Mouse (Mus musculus) heart, embryonic 11.5 days (tissue): Measurements from ENCODE around the gene En1. TPM values are rescaled to one million over a fixed set of nuclear protein-coding genes. Genes with fewer than 3 reads are reported as not detected.
A peak's percentile ranks its signal among the peaks of the same experiment; 100 is the strongest.

Source experiments
- ATAC-seq: fragments of 200-750 bp; cut with Nextera tagmentation; replicated peaks from 2 replicates; pipeline ENCODE4 v1.8.0; 2017; ENCODE audit warnings: moderate library complexity; ENCODE audit not compliant: insufficient number of reproducible peaks, low FRiP score, low TSS enrichment
- H3K27ac ChIP-seq: fragments of 300-500 bp; sonication (generic); 2 replicates; pipeline ENCODE4 v1.5.1; 2014; ENCODE audit warnings: mild to moderate bottlenecking, low read depth, low read length
- H3K27me3 ChIP-seq: fragments of 300-500 bp; sonication (generic); 2 replicates; pipeline ENCODE4 v1.6.1; 2014; ENCODE audit warnings: mild to moderate bottlenecking, low read length, mixed read lengths; ENCODE audit not compliant: control insufficient read depth, insufficient read depth
- H3K36me3 ChIP-seq: fragments of 300-500 bp; sonication (generic); 2 replicates; pipeline ENCODE4 v1.6.1; 2014; ENCODE audit warnings: mild to moderate bottlenecking, low read length, moderate library complexity, mixed read lengths; ENCODE audit not compliant: control insufficient read depth, insufficient read depth
- H3K4me1 ChIP-seq: fragments of 300-500 bp; sonication (generic); 2 replicates; pipeline ENCODE4 v1.6.1; 2014; ENCODE audit warnings: low read length; ENCODE audit not compliant: control insufficient read depth, insufficient read depth
- H3K4me2 ChIP-seq: fragments of 300-500 bp; sonication (generic); 2 replicates; pipeline ENCODE4 v1.6.1; 2014; ENCODE audit warnings: mild to moderate bottlenecking, moderate library complexity
- H3K4me3 ChIP-seq: fragments of 300-500 bp; sonication (generic); 2 replicates; pipeline ENCODE4 v1.5.1; 2014; ENCODE audit warnings: low read depth, low read length
- H3K9ac ChIP-seq: fragments of 300-500 bp; sonication (generic); 2 replicates; pipeline ENCODE4 v1.6.1; 2014; ENCODE audit warnings: mild to moderate bottlenecking, low read depth, low read length, moderate library complexity
- H3K9me3 ChIP-seq: fragments of 300-500 bp; sonication (generic); replicated peaks from 2 replicates; pipeline ENCODE4 v1.6.1; 2016; ENCODE audit warnings: low read length; ENCODE audit not compliant: control insufficient read depth
- WGBS: fragments of 180-500 bp; shearing (Covaris S2); extraction: QIAGEN DNeasy Blood & Tissue Kit; methylation state at CpG from one replicate; pipeline ENCODE4 v1.1.7; 2014; ENCODE audit not compliant: insufficient replicate concordance; 5-methylcytosine and 5-hydroxymethylcytosine counted together
- polyA plus RNA-seq: library from polyadenylated mRNA; unstranded; fragments of >200 nt; fragmentation: Nextera tagmentation; extraction: Ambion mirVana; gene quantifications from 2 replicates; pipeline ENCODE4 v1.2.1, GENCODE M21; 2014

En1 gene
- polyA plus RNA-seq, 1 experiment from 2014 or later, result not detected

DNA sequence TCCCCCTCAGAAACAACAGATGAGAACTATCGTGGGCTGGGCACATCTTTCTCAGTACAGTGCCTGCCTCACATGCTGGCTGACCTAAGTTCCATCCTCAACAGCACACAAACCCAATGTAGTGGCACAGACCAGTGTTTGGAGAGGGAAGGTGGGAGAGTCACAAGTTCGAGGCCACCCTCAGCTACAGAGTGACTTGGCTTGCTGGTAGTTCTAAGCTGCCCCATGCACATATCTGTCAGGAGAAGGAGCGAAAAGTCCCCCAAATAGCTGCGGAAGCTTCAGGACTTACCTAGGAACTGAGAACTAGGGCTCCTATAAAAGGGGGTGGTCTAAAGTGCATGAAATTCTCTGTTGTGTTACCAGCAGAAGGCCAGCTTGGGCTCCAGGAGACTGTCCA is 14.3 kb upstream of the En1 start:
- WGBS, result 73% methylated on average over 4 of the region's 4 CpGs
- no peaks in the 10 kb centered on the region for H3K4me1 ChIP-seq
- no peak for ATAC-seq
- no peaks in the 10 kb centered on the region for H3K9me3 ChIP-seq
- H3K27me3 ChIP-seq, result peaks cover 34% of the 10 kb centered on the region
- H3K4me3 ChIP-seq, result no peak overlapping the region
- H3K9ac ChIP-seq, result no peak overlapping the region
- H3K27ac ChIP-seq, result no peak overlapping the region
- H3K36me3 ChIP-seq, result no peaks in the 10 kb centered on the region
- no peak overlapping the region for H3K4me2 ChIP-seq

DNA sequence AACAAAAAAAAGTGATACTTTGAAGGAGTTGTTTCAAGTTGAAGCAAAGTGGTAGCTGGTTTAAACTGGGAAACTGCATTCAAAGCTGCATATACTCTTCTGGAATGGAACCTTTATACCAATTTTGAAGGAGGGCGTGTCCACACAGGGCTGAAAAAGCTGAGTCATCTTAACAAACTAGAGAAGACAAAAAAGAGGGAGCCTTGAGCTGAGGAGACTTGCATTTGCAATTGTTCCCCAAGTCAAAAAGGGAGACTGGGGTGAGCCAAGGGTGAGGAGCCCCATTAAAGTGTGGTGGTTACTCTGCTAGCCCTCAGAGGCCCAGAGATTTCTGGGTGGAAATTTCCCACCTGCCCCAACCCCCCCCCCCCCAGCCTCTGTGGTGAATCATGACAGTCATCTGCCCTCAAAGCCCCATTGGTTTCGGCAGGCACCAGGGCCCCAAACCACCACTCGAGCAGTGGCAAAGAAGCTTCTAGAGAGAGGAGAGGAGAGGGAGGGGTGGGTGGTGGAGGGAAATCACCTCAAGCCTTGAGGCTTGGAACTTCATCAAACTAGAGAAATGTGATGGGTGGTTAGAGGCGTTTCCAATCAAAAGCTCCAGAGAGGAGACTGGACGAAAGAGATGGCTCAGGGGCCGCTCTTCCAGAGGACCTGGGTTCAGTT is 13.7 kb upstream of the En1 start:
- Histone ChIP-seq H3K36me3 (no peaks in the 10 kb centered on the region), H3K4me2 (no peak overlapping the region), H3K4me3 (no peak overlapping the region), H3K4me1 (no peaks in the 10 kb centered on the region), H3K27ac (no peak overlapping the region), H3K27me3 (peaks cover 40% of the 10 kb centered on the region), H3K9me3 (no peaks in the 10 kb centered on the region), H3K9ac (no peak overlapping the region)
- no peak for ATAC-seq
- WGBS, result 72% methylated on average over 6 of the region's 6 CpGs

DNA sequence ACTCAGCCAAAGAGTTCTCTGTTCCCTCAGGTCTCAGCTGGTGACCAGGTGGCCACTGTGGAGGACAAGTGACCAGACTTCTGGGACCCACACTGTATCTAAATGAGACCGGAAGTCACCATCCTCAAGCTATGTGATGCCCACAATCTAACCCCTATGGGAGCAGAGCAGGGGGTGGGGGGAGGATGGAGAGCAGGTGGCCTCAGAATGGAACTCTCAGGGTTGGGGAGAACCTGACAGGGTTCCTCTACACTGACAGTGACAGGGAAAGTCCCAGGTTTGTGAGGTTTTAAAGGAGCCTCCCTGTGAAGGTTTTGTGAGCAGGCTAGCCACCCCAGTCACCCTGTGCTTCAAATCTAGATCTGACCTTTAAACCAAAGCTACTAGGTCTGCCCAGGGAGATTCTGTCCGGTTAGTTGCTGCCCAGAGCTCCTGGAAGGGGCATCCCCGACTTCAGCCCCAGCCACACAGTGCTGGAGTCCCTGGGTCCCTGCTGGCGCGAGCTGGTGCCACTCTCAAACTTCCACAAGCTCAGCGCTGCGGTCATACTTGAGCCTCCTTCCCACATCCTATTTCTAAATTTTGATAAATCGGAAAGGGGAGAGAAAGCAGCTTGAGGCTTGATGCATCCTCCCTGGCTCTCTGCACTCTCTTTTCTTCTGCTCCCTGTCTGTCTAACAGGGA is 8.8 kb upstream of the En1 start:
- Histone ChIP-seq H3K36me3 (no peaks in the 10 kb centered on the region), H3K27me3 (peaks cover 78% of the 10 kb centered on the region), H3K9ac (no peak overlapping the region), H3K27ac (no peak overlapping the region), H3K4me1 (no peaks in the 10 kb centered on the region), H3K4me2 (no peak overlapping the region), H3K4me3 (no peak overlapping the region), H3K9me3 (no peaks in the 10 kb centered on the region)
- no peak for ATAC-seq
- WGBS, result 15% methylated on average over 8 of the region's 8 CpGs

DNA sequence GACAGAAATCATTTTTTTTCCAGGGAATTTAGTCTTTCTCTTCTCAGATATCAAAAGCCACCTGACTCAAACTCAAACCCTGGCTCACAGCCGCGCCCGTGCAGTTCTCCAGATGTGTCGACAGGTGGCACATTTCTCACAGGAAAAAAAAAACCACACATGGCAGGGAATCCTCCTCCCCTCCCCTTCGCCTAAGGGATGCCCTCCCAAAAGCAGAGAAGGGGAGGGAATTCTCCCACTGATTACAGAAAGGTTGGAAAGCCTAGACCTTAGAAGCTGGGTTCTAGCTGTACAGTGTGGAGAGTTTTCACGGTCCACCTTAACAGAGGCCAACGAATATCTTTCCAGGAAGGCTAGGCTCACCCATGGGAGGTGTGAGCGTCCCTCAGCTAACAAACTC is 7.6 kb upstream of the En1 start:
- Histone ChIP-seq H3K4me1 (no peaks in the 10 kb centered on the region), H3K27ac (no peak overlapping the region), H3K36me3 (no peaks in the 10 kb centered on the region), H3K9me3 (no peaks in the 10 kb centered on the region), H3K4me3 (no peak overlapping the region), H3K9ac (no peak overlapping the region), H3K4me2 (no peak overlapping the region), H3K27me3 (peaks cover 90% of the 10 kb centered on the region)
- no peak for ATAC-seq
- 2% methylated on average over 8 of the region's 8 CpGs for WGBS

DNA sequence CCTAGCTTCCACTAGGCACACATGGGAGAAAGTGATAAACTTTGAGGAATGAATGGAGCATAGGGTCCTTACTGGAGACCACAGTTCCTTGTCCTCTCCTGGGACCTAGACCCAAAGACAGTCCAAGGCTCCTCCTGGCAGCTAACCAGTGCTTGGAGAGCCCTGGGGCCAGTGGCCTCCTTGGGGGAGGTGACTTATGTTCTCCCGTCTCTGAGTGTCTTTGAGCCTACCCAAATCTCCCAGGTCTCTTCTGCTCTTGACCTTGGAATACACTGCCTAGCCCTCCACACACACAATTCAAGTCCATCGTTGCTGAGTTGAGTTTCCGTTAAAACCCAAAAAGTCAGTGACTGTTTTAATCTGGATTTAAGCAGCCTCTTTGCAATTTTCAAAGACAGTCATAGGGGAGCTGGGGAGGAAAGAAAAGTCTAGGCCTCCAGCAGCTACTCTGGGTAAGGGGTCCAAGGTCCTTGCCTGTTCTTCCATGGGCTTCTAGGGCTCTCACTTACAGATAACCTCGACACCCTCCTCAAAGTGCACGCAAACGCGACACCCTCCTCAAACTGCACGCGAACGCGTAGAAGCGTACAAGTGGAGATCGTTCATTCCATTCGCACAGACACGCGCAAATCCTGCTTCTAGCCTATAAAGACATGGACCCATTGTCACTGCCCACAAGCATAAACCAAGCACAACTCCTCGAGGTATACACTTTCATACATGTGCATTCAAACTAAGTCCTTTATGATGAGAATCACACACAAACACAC is 6.6 kb upstream of the En1 start:
- Histone ChIP-seq H3K4me3 (no peak overlapping the region), H3K36me3 (no peaks in the 10 kb centered on the region), H3K27ac (no peak overlapping the region), H3K9me3 (no peaks in the 10 kb centered on the region), H3K4me1 (no peaks in the 10 kb centered on the region), H3K9ac (no peak overlapping the region), H3K4me2 (no peak overlapping the region; the same call in 1 of the 2 replicates), H3K27me3 (peaks cover 97% of the 10 kb centered on the region)
- ATAC-seq, result no peak
- 2% methylated on average over 17 of the region's 17 CpGs for whole genome bisulfite sequencing

DNA sequence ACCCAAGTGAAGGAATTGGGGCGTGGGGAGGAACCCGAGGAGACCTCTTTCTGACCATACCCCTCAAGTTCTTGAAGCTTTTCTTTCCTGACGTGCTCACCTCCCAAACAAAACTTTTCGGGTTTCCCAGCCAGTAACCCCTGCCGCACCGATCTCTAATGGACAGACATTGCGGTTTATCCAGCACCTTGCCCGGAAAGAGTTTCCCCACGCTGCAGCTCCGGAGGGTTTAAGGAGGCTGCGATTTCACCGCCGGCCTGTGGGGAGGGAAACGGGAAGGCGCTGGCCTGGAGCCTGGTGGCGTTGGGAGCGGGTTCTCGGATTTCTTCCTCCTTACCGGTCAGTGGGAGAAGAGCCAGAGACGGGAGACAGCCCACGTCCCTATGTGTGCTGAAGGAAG is 5.9 kb upstream of the En1 start:
- Histone ChIP-seq H3K4me2 (peak overlapping the region; percentile 62), H3K9ac (no peak overlapping the region), H3K9me3 (no peaks in the 10 kb centered on the region), H3K4me1 (no peaks in the 10 kb centered on the region), H3K4me3 (peak overlapping the region; percentile 20), H3K27ac (no peak overlapping the region), H3K27me3 (peaks cover 97% of the 10 kb centered on the region), H3K36me3 (no peaks in the 10 kb centered on the region)
- ATAC-seq, result no peak
- WGBS, result under 1% methylated on average over 21 of the region's 21 CpGs

DNA sequence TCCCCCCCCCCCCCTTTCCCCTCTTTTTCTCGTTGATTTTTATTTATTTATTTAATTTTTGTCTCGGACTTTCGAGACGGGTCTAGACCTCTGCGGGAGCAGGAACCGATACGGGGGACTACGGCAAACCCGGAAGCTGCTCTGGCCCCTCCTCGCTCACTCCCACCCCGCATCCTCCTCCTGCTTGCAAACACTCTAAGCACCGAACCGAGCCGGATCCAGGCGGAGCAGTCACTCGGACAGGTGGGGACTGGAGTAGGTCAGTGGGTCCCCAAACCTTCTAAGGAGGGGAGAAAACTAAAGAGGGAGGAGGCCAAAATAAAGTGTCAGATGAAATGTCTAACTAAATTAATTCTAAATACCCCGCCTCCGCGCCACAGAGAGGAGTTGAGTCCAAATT is 5.4 kb upstream of the En1 start:
- peak overlapping the region; percentile 20 for H3K4me3 ChIP-seq
- ATAC-seq, result no peak
- H3K27ac ChIP-seq, result no peak overlapping the region
- no peak overlapping the region for H3K9ac ChIP-seq
- peak overlapping the region; percentile 62 for H3K4me2 ChIP-seq
- WGBS, result under 1% methylated on average over 19 of the region's 19 CpGs
- H3K4me1 ChIP-seq, result no peaks in the 10 kb centered on the region
- no peaks in the 10 kb centered on the region for H3K36me3 ChIP-seq
- H3K27me3 ChIP-seq, result peaks cover 98% of the 10 kb centered on the region
- no peaks in the 10 kb centered on the region for H3K9me3 ChIP-seq

DNA sequence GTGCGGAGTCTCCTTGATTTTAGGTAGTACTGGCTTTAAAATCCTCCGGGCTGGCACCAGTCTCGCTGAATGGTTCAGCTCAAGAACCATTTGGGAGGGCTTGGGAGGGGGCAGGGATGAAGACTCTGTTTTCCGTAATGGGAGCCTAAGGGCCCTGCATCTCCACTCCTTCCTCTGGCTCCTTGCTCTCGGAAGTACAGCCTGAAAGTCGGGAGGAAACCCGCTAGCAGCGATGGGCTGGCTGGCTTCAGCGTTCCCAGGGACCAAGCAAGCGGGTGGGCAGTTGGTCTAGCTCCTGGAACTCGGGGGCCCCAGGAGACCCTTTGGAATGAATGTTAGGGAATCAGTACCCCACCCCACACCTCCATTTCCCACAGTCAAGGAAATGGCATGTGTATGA is 4.9 kb upstream of the En1 start:
- Histone ChIP-seq H3K4me2 (no peak overlapping the region), H3K9me3 (no peaks in the 10 kb centered on the region), H3K4me1 (no peaks in the 10 kb centered on the region), H3K9ac (no peak overlapping the region), H3K36me3 (no peaks in the 10 kb centered on the region), H3K4me3 (no peak overlapping the region), H3K27me3 (peaks cover 98% of the 10 kb centered on the region), H3K27ac (no peak overlapping the region)
- 0% methylated on average over 11 of the region's 11 CpGs for WGBS
- no peak for ATAC-seq
